Mouse (Mus musculus) bone marrow, adult 2 months (tissue): ENCODE results near the gene Mmrn1. TPM values are rescaled to one million over a fixed set of nuclear protein-coding genes. Genes with fewer than 3 reads are reported as not detected.

Experiments
- H3K27ac ChIP-seq: fragments of 200-500 bp; 2 replicates; pipeline ENCODE4 v1.5.1; 2012; ENCODE audit warnings: low read depth, mild to moderate bottlenecking, control low read depth, inconsistent platforms, low read length; ENCODE audit not compliant: control insufficient read depth, poor library complexity, insufficient read depth
- H3K4me1 ChIP-seq: fragments of 200-500 bp; 2 replicates; pipeline ENCODE4 v1.6.1; 2011; ENCODE audit warnings: low read length; ENCODE audit not compliant: control insufficient read depth, insufficient read depth
- H3K4me3 ChIP-seq: fragments of 200-500 bp; replicated peaks from 2 replicates; pipeline ENCODE3; 2011; ENCODE audit warnings: mild to moderate bottlenecking, low read depth, low read length, control low read depth; ENCODE audit not compliant: control insufficient read depth
- CTCF ChIP-seq: fragments of 200-500 bp; IDR thresholded peaks from 2 replicates; pipeline ENCODE4 v1.5.1; 2011; ENCODE audit warnings: low read length, control low read depth; ENCODE audit not compliant: control insufficient read depth, insufficient read depth
- POLR2A ChIP-seq: fragments of 200-500 bp; IDR thresholded peaks from 2 replicates; pipeline ENCODE4 v1.6.1; 2011; ENCODE audit warnings: low read depth, mild to moderate bottlenecking, control low read depth, low read length, borderline replicate concordance; ENCODE audit not compliant: control insufficient read depth
- WGBS: fragments of 180-500 bp; shearing (Covaris S2); methylation state at CpG from one replicate; pipeline ENCODE4 v1.1.7; 2018; 5-methylcytosine and 5-hydroxymethylcytosine counted together
- polyA plus RNA-seq: library from polyadenylated mRNA; stranded (reverse); fragments of >200 nt; gene quantifications from 2 replicates; pipeline ENCODE4 v1.2.4, GENCODE M21; 2011; ENCODE audit warnings: low replicate concordance; ENCODE audit not compliant: missing spikeins, insufficient read depth, insufficient read length

Gene Mmrn1
- polyA plus RNA-seq, 1 experiment, result 5.3 TPM

GRCm38 (mm10) chr6:61033251-61033650 lies 108.5 kb downstream of the Mmrn1 start:
- TF ChIP-seq CTCF, result no peak
- no peak for TF ChIP-seq POLR2A
- no peak overlapping the region for H3K27ac ChIP-seq
- H3K4me3 ChIP-seq, result no peak overlapping the region
- 59% methylated on average over 1 of the region's 1 CpGs for WGBS
- H3K4me1 ChIP-seq, result no peaks in the 10 kb centered on the region

Other genes starting within 250 kb of the Mmrn1 start
- 213 and 550 TPM in 2 replicates for gene Snca, start 95.1 kb upstream of the Mmrn1 start, polyA plus RNA-seq